Mouse (Mus musculus) macrophage (primary cell): ENCODE results near the gene Haus4. TPM values are rescaled to one million over a fixed set of nuclear protein-coding genes. Genes with fewer than 3 reads are reported as not detected.

ENCODE experiments used
- H3K27ac ChIP-seq: fragments of 350-480 bp; formaldehyde crosslinking; 2 replicates; pipeline ENCODE4 v1.9.0; 2021
- H3K36me3 ChIP-seq: fragments of 350-480 bp; formaldehyde crosslinking; 2 replicates; pipeline ENCODE4 v1.9.0; 2021; ENCODE audit errors: inconsistent target
- H3K4me3 ChIP-seq: fragments of 350-480 bp; formaldehyde crosslinking; 2 replicates; pipeline ENCODE4 v1.9.0; 2021; ENCODE audit errors: inconsistent target
- H3K79me2 ChIP-seq: fragments of 350-480 bp; formaldehyde crosslinking; 2 replicates; pipeline ENCODE4 v1.9.0; 2021; ENCODE audit errors: inconsistent target
- WGBS: methylation state at CpG from one replicate; pipeline ENCODE4 v1.1.7; 2026; ENCODE audit warnings: inconsistent platforms; ENCODE audit not compliant: missing documents; 5-methylcytosine and 5-hydroxymethylcytosine counted together
- polyA plus RNA-seq: library from polyadenylated mRNA; stranded (reverse); fragments of 250-400 nt; gene quantifications from 3 replicates; pipeline ENCODE4 v1.2.4, GENCODE M21; 2018; ENCODE audit warnings: inconsistent platforms

Haus4 gene
- polyA plus RNA-seq, 1 experiment from 2014 or later, result 12.0 TPM

GRCm38 (mm10) chr14:54578063-54578462 lies 23.6 kb upstream of the Haus4 start:
- under 1% methylated on average over 10 of the region's 10 CpGs for WGBS
- H3K27ac ChIP-seq, result peak overlapping the region; percentile 28; the same call in 1 of the 2 replicates
- no peaks in the 10 kb centered on the region for H3K36me3 ChIP-seq
- no peaks in the 10 kb centered on the region for H3K79me2 ChIP-seq
- peak overlapping the region; percentile 54 for H3K4me3 ChIP-seq

- 1% methylated on average over 65 of the region's 66 CpGs for WGBS
- Histone ChIP-seq H3K27ac (peak within 1 kb of the TSS; percentile 28; the same call in 1 of the 2 replicates), H3K4me3 (peak within 1 kb of the TSS; percentile 54), H3K36me3 (no peaks in the 10 kb centered on the region), H3K79me2 (no peaks in the 10 kb centered on the region)
Observed at GRCm38 (mm10) chr14:54577089-54577982, 22.9 kb upstream of the Haus4 start, which contains the start of gene Ajuba. Gene Ajuba (minus strand): TSS chr14:54577558.

- no peak overlapping the region for H3K27ac ChIP-seq
- H3K36me3 ChIP-seq, result no peaks in the 10 kb centered on the region
- peak overlapping the region; percentile 21; the same call in 1 of the 2 replicates for H3K4me3 ChIP-seq
- H3K79me2 ChIP-seq, result no peaks in the 10 kb centered on the region
- 7% methylated on average over 79 of the region's 84 CpGs for WGBS
Observed at GRCm38 (mm10) chr14:54576241-54577088, 22.0 kb upstream of the Haus4 start.

GRCm38 (mm10) chr14:54575631-54576030 lies 21.2 kb upstream of the Haus4 start:
- no peaks in the 10 kb centered on the region for H3K79me2 ChIP-seq
- H3K27ac ChIP-seq, result no peak overlapping the region
- 11% methylated on average over 38 of the region's 39 CpGs for WGBS
- H3K4me3 ChIP-seq, result no peak overlapping the region
- H3K36me3 ChIP-seq, result no peaks in the 10 kb centered on the region

GRCm38 (mm10) chr14:54575031-54575430 lies 20.6 kb upstream of the Haus4 start:
- no peaks in the 10 kb centered on the region for H3K79me2 ChIP-seq
- H3K4me3 ChIP-seq, result no peak overlapping the region
- no peaks in the 10 kb centered on the region for H3K36me3 ChIP-seq
- 47% methylated on average over 8 of the region's 8 CpGs for WGBS
- H3K27ac ChIP-seq, result no peak overlapping the region

GRCm38 (mm10) chr14:54574253-54574652 lies 19.8 kb upstream of the Haus4 start:
- no peaks in the 10 kb centered on the region for H3K79me2 ChIP-seq
- no peaks in the 10 kb centered on the region for H3K36me3 ChIP-seq
- WGBS, result 88% methylated on average over 4 of the region's 4 CpGs
- no peak overlapping the region for H3K27ac ChIP-seq
- no peak overlapping the region for H3K4me3 ChIP-seq

- Histone ChIP-seq H3K27ac (no peak overlapping the region), H3K36me3 (no peaks in the 10 kb centered on the region), H3K4me3 (no peak overlapping the region), H3K79me2 (no peaks in the 10 kb centered on the region)
- WGBS, result 78% methylated on average over 13 of the region's 14 CpGs
Observed at GRCm38 (mm10) chr14:54572790-54573736, 18.6 kb upstream of the Haus4 start.

- no peaks in the 10 kb centered on the region for H3K36me3 ChIP-seq
- H3K27ac ChIP-seq, result no peak overlapping the region
- no peak overlapping the region for H3K4me3 ChIP-seq
- no peaks in the 10 kb centered on the region for H3K79me2 ChIP-seq
- WGBS, result 91% methylated on average over 4 of the region's 4 CpGs
Observed at GRCm38 (mm10) chr14:54572122-54572521, 17.7 kb upstream of the Haus4 start.

GRCm38 (mm10) chr14:54569451-54570392 lies 15.3 kb upstream of the Haus4 start:
- Histone ChIP-seq H3K79me2 (no peaks in the 10 kb centered on the region), H3K27ac (no peak overlapping the region), H3K4me3 (no peak overlapping the region), H3K36me3 (no peaks in the 10 kb centered on the region)
- 86% methylated on average over 17 of the region's 17 CpGs for WGBS

GRCm38 (mm10) chr14:54568694-54569414 lies 14.4 kb upstream of the Haus4 start:
- 73% methylated on average over 15 of the region's 15 CpGs for WGBS
- H3K4me3 ChIP-seq, result no peak overlapping the region

GRCm38 (mm10) chr14:54560527-54561242 lies 6.3 kb upstream of the Haus4 start:
- no peak overlapping the region for H3K4me3 ChIP-seq
- 97% methylated on average over 14 of the region's 14 CpGs for WGBS
- no peaks in the 10 kb centered on the region for H3K79me2 ChIP-seq
- no peaks in the 10 kb centered on the region for H3K36me3 ChIP-seq
- H3K27ac ChIP-seq, result no peak overlapping the region

More at GRCm38 (mm10) chr14:54568694-54569414, 14.4 kb upstream of the Haus4 start:
- Histone ChIP-seq H3K27ac (no peak overlapping the region), H3K36me3 (no peaks in the 10 kb centered on the region), H3K79me2 (no peaks in the 10 kb centered on the region)

GRCm38 (mm10) chr14:54557330-54557729 lies 2.9 kb upstream of the Haus4 start:
- Histone ChIP-seq H3K36me3 (no peaks in the 10 kb centered on the region), H3K79me2 (peaks cover 6% of the 10 kb centered on the region; the same call in 1 of the 2 replicates), H3K4me3 (no peak overlapping the region), H3K27ac (no peak overlapping the region)
- WGBS, result 94% methylated on average over 8 of the region's 8 CpGs
